In genomic region chr8:26913562-26914529, GRCm38 (mm10) we compare ENCODE assay signal across 13 mouse cellular contexts.
DNase-seq lines count a peak whose midpoint lies in the region; ATAC-seq and TF ChIP-seq lines count a peak whose summit lies in the region.
"Had no signal": no experiment of that assay in that cellular context is flagged by ENCODE, and none has a peak within 500 bp of the region (broad histone marks: within the 10 kb centered on the region; RNA-seq: fewer than 3 reads in every experiment).

No protein-coding gene starts in this region.

- 34% methylated on average over 18 of the region's 18 CpGs for WGBS in intestine, embryonic 15.5 days
- WGBS in intestine, embryonic 16.5 days = 36% methylated on average over 18 of the region's 18 CpGs
- WGBS in limb, embryonic 14.5 days = 17% methylated on average over 18 of the region's 18 CpGs

- no peak overlapping the region for H3K27ac ChIP-seq in intestine, embryonic 15.5 days
- H3K27ac ChIP-seq in intestine, embryonic 16.5 days (ENCODE audit: low read length) = no peak overlapping the region
- H3K27ac ChIP-seq in limb, embryonic 14.5 days (replicated peaks; ENCODE audit: low read depth, low read length) = no peak overlapping the region

- DNase-seq in adrenal gland, adult (ENCODE audit: inconsistent age in 2 of 2, low spot score in 1 of 2) = peak; percentile 26 to 53
- DNase-seq in adrenal gland, adult 18-20 months (ENCODE audit: low spot score in 2 of 2) = no peak
- peak; percentile 74 for DNase-seq in 3T3-L1 (ENCODE audit: low read depth, low spot score)
- peak; percentile 70 for DNase-seq in limb, embryonic 14.5 days (ENCODE audit: low spot score)
- no peak for DNase-seq in spleen, postnatal 4 days (ENCODE audit: low spot score in 2 of 2)
- no peak for DNase-seq in spleen, postnatal 14 days (ENCODE audit: low spot score in 2 of 2)
- DNase-seq: cerebellum, postnatal 25 days; right cerebral cortex, postnatal 25 days had no signal

- no peak overlapping the region for H3K4me3 ChIP-seq in intestine, embryonic 15.5 days (replicated peaks)
- no peak overlapping the region for H3K4me3 ChIP-seq in intestine, embryonic 16.5 days (ENCODE audit: low read length)
- no peak overlapping the region for H3K4me3 ChIP-seq in limb, embryonic 14.5 days (replicated peaks; ENCODE audit: low read length)
- H3K4me3 ChIP-seq: heart, embryonic 12.5 days had no signal

- H3K4me1 ChIP-seq in intestine, embryonic 15.5 days (replicated peaks) = 0 out of 2 replicates have a peak, but pooled peaks cover 5% of the 10 kb centered on the region
- H3K4me1 ChIP-seq in intestine, embryonic 16.5 days (ENCODE audit: control insufficient read depth, insufficient read depth, low read length) = peaks cover 4% of the 10 kb centered on the region; the same call in 1 of the 2 replicates
- H3K4me1 ChIP-seq in limb, embryonic 14.5 days (ENCODE audit: control insufficient read depth, insufficient read depth, low read length) = peaks cover 21% of the 10 kb centered on the region
- H3K4me1 ChIP-seq: heart, embryonic 12.5 days had no signal

- H3K4me2 ChIP-seq in intestine, embryonic 15.5 days (replicated peaks) = no peak overlapping the region
- no peak overlapping the region for H3K4me2 ChIP-seq in intestine, embryonic 16.5 days (ENCODE audit: low read depth, low read length)
- H3K4me2 ChIP-seq in limb, embryonic 14.5 days (replicated peaks; ENCODE audit: low read depth, low read length, severe bottlenecking) = no peak overlapping the region
- H3K4me2 ChIP-seq: heart, embryonic 12.5 days; hindbrain, embryonic 14.5 days; midbrain, embryonic 11.5 days had no signal

- H3K36me3 ChIP-seq in intestine, embryonic 15.5 days = no peaks in the 10 kb centered on the region
- H3K36me3 ChIP-seq in intestine, embryonic 16.5 days (ENCODE audit: control insufficient read depth, insufficient read depth, low read length) = no peaks in the 10 kb centered on the region
- H3K36me3 ChIP-seq in limb, embryonic 14.5 days (ENCODE audit: control insufficient read depth, insufficient read depth, low read length) = no peaks in the 10 kb centered on the region
- H3K36me3 ChIP-seq: heart, embryonic 12.5 days had no signal

- ATAC-seq in intestine, embryonic 15.5 days = peak; percentile 47; the same call in 1 of the 2 replicates
- ATAC-seq in intestine, embryonic 16.5 days = no peak
- ATAC-seq in limb, embryonic 14.5 days (ENCODE audit: low FRiP score, low read depth) = peak; percentile 73

- H3K27me3 ChIP-seq in intestine, embryonic 15.5 days (replicated peaks) = no peaks in the 10 kb centered on the region
- H3K27me3 ChIP-seq in intestine, embryonic 16.5 days (replicated peaks; ENCODE audit: control insufficient read depth, insufficient read depth, low read length) = no peaks in the 10 kb centered on the region
- H3K27me3 ChIP-seq in limb, embryonic 14.5 days (ENCODE audit: control insufficient read depth, insufficient read depth, low read length) = 0 out of 2 replicates have a peak, but pooled peaks cover 9% of the 10 kb centered on the region
- H3K27me3 ChIP-seq: heart, embryonic 12.5 days had no signal

- TF ChIP-seq POLR2A in limb, embryonic 14.5 days (IDR thresholded peaks at IDR 0.05; ENCODE audit: borderline replicate concordance, extremely low read depth, insufficient read depth, insufficient read length) = no peak

- H3K9ac ChIP-seq in intestine, embryonic 15.5 days = no peak overlapping the region
- H3K9ac ChIP-seq in intestine, embryonic 16.5 days (ENCODE audit: low read depth, low read length) = no peak overlapping the region
- no peak overlapping the region for H3K9ac ChIP-seq in limb, embryonic 14.5 days (ENCODE audit: low read depth, low read length, severe bottlenecking)
- H3K9ac ChIP-seq: heart, embryonic 12.5 days; hindbrain, embryonic 14.5 days had no signal

- H3K9me3 ChIP-seq in intestine, embryonic 15.5 days = no peaks in the 10 kb centered on the region
- H3K9me3 ChIP-seq in intestine, embryonic 16.5 days (ENCODE audit: control insufficient read depth, low read length) = no peaks in the 10 kb centered on the region
- no peaks in the 10 kb centered on the region for H3K9me3 ChIP-seq in limb, embryonic 14.5 days (ENCODE audit: control insufficient read depth, low read length)
- H3K9me3 ChIP-seq: heart, embryonic 12.5 days had no signal

Comparison
In these comparisons a context has a peak if more than half of its experiments do, and no peak if none do; other contexts are left out.
1. DNase-seq: peak in adrenal gland, adult (2 of 2), 3T3-L1 (single experiment) and limb, embryonic 14.5 days (single experiment); none in adrenal gland, adult 18-20 months (0 of 2), spleen, postnatal 4 days (0 of 2) and spleen, postnatal 14 days (0 of 2).